Mouse (Mus musculus) ES-Bruce4 (cell line): ENCODE data around the gene 3110082J24Rik.

Source experiments
- CTCF ChIP-seq: IDR thresholded peaks from one replicate; pipeline ENCODE4 v1.8.1; 2011; ENCODE audit warnings: low read depth, low read length
- POLR2A ChIP-seq: IDR thresholded peaks from one replicate; pipeline ENCODE4 v1.8.1; 2011; ENCODE audit warnings: low read length; ENCODE audit not compliant: insufficient read depth

DNA sequence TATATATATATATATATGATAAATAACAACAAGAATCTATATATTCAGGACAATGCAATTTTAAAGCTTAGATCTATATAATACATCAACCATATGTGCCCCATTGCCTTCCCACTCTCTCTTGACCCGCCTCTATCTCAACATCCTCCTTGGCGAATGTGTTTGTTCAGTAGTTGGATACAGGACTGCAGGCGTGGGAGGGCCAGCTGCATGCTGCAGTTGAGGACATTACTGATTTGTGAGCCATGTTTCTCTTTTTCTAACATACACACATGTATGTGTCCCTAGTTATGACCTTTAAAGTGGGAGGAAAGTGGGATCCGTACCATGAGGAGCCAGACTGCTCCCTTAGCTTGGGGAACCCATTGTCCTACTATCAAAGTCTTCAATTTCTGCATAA lies 25.4 kb upstream of the 3110082J24Rik start:
- no peak for TF ChIP-seq CTCF
- no peak for TF ChIP-seq POLR2A
